28 mouse cellular contexts compared by ENCODE assay signal in the genomic region with DNA sequence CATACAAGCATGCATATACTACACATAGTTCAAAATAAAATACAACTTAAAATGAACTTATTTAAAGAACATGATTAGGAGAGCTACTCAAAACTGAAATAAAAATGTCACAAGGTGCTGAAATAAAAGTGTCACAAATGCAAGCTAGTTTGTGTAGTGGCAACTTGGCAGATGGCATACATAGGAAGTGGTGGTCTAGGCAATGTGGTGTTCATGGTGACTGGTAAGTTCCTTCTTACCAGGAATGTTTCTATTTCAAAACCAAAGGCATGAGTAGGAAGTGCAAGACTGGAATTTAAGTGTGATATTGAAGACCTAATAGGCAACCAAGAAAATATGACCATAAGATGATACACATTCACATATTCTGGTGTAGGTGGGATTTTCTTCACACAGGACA.
DNase-seq lines count a peak whose midpoint lies in the region; ATAC-seq and TF ChIP-seq lines count a peak whose summit lies in the region.
"Had no signal": no experiment of that assay in that cellular context is flagged by ENCODE, and none has a peak within 500 bp of the region (broad histone marks: within the 10 kb centered on the region; RNA-seq: fewer than 3 reads in every experiment).

No protein-coding gene starts in this region.

- no peaks in the 10 kb centered on the region for H3K36me3 ChIP-seq in hindbrain, postnatal 0 days (ENCODE audit: insufficient read depth, low read length)
- no peaks in the 10 kb centered on the region for H3K36me3 ChIP-seq in intestine, embryonic 16.5 days (ENCODE audit: control insufficient read depth, insufficient read depth, low read length)
- H3K36me3 ChIP-seq: embryonic facial prominence, embryonic 13.5 days; embryonic facial prominence, embryonic 15.5 days; forebrain, embryonic 10.5 days; forebrain, embryonic 12.5 days; G1E had no signal

- TF ChIP-seq CTCF in hindbrain, postnatal 0 days (IDR thresholded peaks at IDR 0.05; ENCODE audit: low read depth) = no peak

- no peak overlapping the region for H3K4me2 ChIP-seq in hindbrain, postnatal 0 days (ENCODE audit: low read depth, low read length)
- no peak overlapping the region for H3K4me2 ChIP-seq in intestine, embryonic 16.5 days (ENCODE audit: low read depth, low read length)
- H3K4me2 ChIP-seq: embryonic facial prominence, embryonic 13.5 days; embryonic facial prominence, embryonic 15.5 days; forebrain, embryonic 12.5 days had no signal

- H3K9ac ChIP-seq in hindbrain, postnatal 0 days (replicated peaks; ENCODE audit: low read length) = no peak overlapping the region
- H3K9ac ChIP-seq in intestine, embryonic 16.5 days (ENCODE audit: low read depth, low read length) = no peak overlapping the region
- H3K9ac ChIP-seq: embryonic facial prominence, embryonic 13.5 days; embryonic facial prominence, embryonic 15.5 days; forebrain, embryonic 12.5 days had no signal

- no peaks in the 10 kb centered on the region for H3K4me1 ChIP-seq in hindbrain, postnatal 0 days (ENCODE audit: insufficient read depth, low read length)
- no peaks in the 10 kb centered on the region for H3K4me1 ChIP-seq in intestine, embryonic 16.5 days (ENCODE audit: control insufficient read depth, insufficient read depth, low read length)
- H3K4me1 ChIP-seq: embryonic facial prominence, embryonic 13.5 days; embryonic facial prominence, embryonic 15.5 days; forebrain, embryonic 10.5 days; forebrain, embryonic 12.5 days had no signal

- 0 out of 2 replicates have a peak, but pooled peaks have one; percentile 22 for ATAC-seq in granulocyte monocyte progenitor cell, adult 5-6 weeks (replicated peaks; ENCODE audit: poor library complexity, severe bottlenecking)
- ATAC-seq in megakaryocyte, adult 5-6 weeks (ENCODE audit: poor library complexity, severe bottlenecking) = 0 out of 2 replicates have a peak, but pooled peaks have one; percentile 34
- ATAC-seq in hindbrain, postnatal 0 days = no peak
- ATAC-seq in erythroblast, adult 5-6 weeks (replicated peaks; ENCODE audit: low FRiP score, poor library complexity, severe bottlenecking) = no peak
- ATAC-seq in intestine, embryonic 16.5 days = no peak
- ATAC-seq: activated CD4-positive, CD25-positive, alpha-beta regulatory T cell, adult 4 months; CD4-positive, CD25-positive, alpha-beta regulatory T cell, adult 4 months; forebrain, embryonic 14.5 days; forebrain, embryonic 16.5 days; Patski had no signal

- no peak overlapping the region for H3K27ac ChIP-seq in hindbrain, postnatal 0 days
- no peak overlapping the region for H3K27ac ChIP-seq in intestine, embryonic 16.5 days (ENCODE audit: low read length)
- H3K27ac ChIP-seq: embryonic facial prominence, embryonic 13.5 days; embryonic facial prominence, embryonic 15.5 days; forebrain, embryonic 10.5 days; forebrain, embryonic 12.5 days had no signal

- DNase-seq in heart, adult 11 months = peak; percentile 22
- DNase-seq in heart, adult 18-20 months = no peak
- DNase-seq in hindbrain, postnatal 0 days (ENCODE audit: low spot score) = no peak
- DNase-seq: adrenal gland, adult 8-10 months; adrenal gland, postnatal 14 days; adrenal gland, postnatal 36 days; B cell, adult 2 months; cerebellum, adult 11-12 months; cerebellum, adult 2 months; cerebellum, adult 9-11 months; cerebellum, postnatal 14 days; cerebellum, postnatal 36 days; embryo, embryonic 11 days had no signal

- H3K9me3 ChIP-seq in hindbrain, postnatal 0 days (ENCODE audit: low read length) = no peaks in the 10 kb centered on the region; the same call in 1 of the 2 replicates
- H3K9me3 ChIP-seq in intestine, embryonic 16.5 days (ENCODE audit: control insufficient read depth, low read length) = no peaks in the 10 kb centered on the region
- H3K9me3 ChIP-seq: embryonic facial prominence, embryonic 13.5 days; embryonic facial prominence, embryonic 15.5 days; forebrain, embryonic 10.5 days; forebrain, embryonic 12.5 days had no signal

- H3K4me3 ChIP-seq in hindbrain, postnatal 0 days (ENCODE audit: low read length) = no peak overlapping the region
- no peak overlapping the region for H3K4me3 ChIP-seq in intestine, embryonic 16.5 days (ENCODE audit: low read length)
- H3K4me3 ChIP-seq: embryonic facial prominence, embryonic 13.5 days; embryonic facial prominence, embryonic 15.5 days; erythroblast, embryonic 14.5 days; forebrain, embryonic 10.5 days; forebrain, embryonic 12.5 days had no signal

- no peaks in the 10 kb centered on the region for H3K27me3 ChIP-seq in hindbrain, postnatal 0 days (ENCODE audit: insufficient read depth, low read length)
- H3K27me3 ChIP-seq in intestine, embryonic 16.5 days (replicated peaks; ENCODE audit: control insufficient read depth, insufficient read depth, low read length) = no peaks in the 10 kb centered on the region
- H3K27me3 ChIP-seq: embryonic facial prominence, embryonic 13.5 days; embryonic facial prominence, embryonic 15.5 days; forebrain, embryonic 12.5 days; Patski had no signal

Comparison
In these comparisons a context has a peak if more than half of its experiments do, and no peak if none do; other contexts are left out.
1. ATAC-seq: peak in granulocyte monocyte progenitor cell, adult 5-6 weeks (single experiment) and megakaryocyte, adult 5-6 weeks (single experiment); none in hindbrain, postnatal 0 days (single experiment), erythroblast, adult 5-6 weeks (single experiment) and intestine, embryonic 16.5 days (single experiment).